Mouse (Mus musculus): ENCODE data around the gene Nfatc2. TPM values are rescaled to one million over a fixed set of nuclear protein-coding genes. Genes with fewer than 3 reads are reported as not detected.
A peak's percentile ranks its signal among the peaks of the same experiment; 100 is the strongest.

The Nfatc2 gene
- polyA plus RNA-seq, 1 experiment = 15.3 TPM

GRCm38 (mm10) chr2:168526547-168527429 is 74.7 kb downstream of the Nfatc2 start:
- TF ChIP-seq POLR2A (IDR thresholded peaks at IDR 0.05; ENCODE audit: low read depth, low read length) (no peak), CTCF (IDR thresholded peaks at IDR 0.05; ENCODE audit: extremely low read depth, insufficient read depth, insufficient read length, insufficient replicate concordance) (no peak)
- no peaks in the 10 kb centered on the region; the same call in 1 of the 2 replicates for H3K4me1 ChIP-seq (ENCODE audit: control insufficient read depth, insufficient read depth, insufficient read length)
- WGBS = 88% methylated on average over 18 of the region's 18 CpGs
- peaks cover 5% of the 10 kb centered on the region; the same call in 1 of the 2 replicates for H3K36me3 ChIP-seq (ENCODE audit: control insufficient read depth, insufficient read depth, low read length)
- H3K27ac ChIP-seq (ENCODE audit: insufficient read depth, low read length) = no peak overlapping the region
- H3K27me3 ChIP-seq (ENCODE audit: control insufficient read depth, insufficient read depth, low read length) = no peaks in the 10 kb centered on the region
- no peak for DNase-seq (ENCODE audit: low read depth in 1 of 2, low spot score in 2 of 2)
- H3K4me3 ChIP-seq (ENCODE audit: extremely low read depth, insufficient read depth, insufficient read length) = no peak overlapping the region

DNA sequence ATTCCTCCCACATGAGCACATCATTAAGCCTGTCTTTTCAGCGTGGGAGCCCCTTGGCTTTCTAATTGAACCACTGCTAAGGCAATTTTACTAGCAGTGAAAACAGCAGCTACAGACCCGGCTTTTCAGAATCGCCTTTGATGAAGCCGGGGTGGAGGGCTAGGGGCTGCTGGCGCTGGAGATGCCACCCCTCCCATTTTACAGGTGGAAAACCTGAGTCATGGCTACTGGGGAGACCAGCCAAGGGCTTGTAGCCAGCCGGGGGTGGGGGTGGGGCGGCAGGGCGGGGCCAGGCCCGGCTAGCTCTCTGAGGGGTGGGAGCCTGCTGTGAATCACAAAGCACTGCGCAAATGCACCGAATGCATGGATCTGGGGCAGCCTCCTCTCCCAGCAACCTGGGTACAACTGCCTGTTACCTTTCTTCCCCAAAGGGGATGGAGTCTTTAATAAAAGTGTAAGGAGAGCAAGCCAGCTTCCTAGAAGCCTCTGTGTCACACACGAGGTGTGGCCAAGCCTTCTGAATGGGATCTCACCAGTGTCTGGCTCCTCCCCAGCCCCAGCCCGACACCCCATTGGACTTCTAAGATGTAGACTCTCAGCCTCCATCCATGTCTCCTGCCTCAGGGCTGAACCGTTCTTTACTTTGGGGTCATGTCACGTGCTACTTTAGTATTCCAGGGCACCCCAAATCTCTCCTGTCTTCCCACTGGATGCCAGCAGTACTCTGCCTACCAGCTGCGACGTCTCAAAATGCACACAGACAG is 75.9 kb downstream of the Nfatc2 start:
- no peak for TF ChIP-seq CTCF (IDR thresholded peaks at IDR 0.05; ENCODE audit: extremely low read depth, insufficient read depth, insufficient read length, insufficient replicate concordance)
- TF ChIP-seq POLR2A (IDR thresholded peaks at IDR 0.05; ENCODE audit: low read depth, low read length) = no peak
- H3K4me3 ChIP-seq (ENCODE audit: extremely low read depth, insufficient read depth, insufficient read length) = no peak overlapping the region

GRCm38 (mm10) chr2:168524905-168525381 is 76.5 kb downstream of the Nfatc2 start:
- no peak overlapping the region for H3K27ac ChIP-seq (ENCODE audit: insufficient read depth, low read length)
- DNase-seq (ENCODE audit: low read depth in 1 of 2, low spot score in 2 of 2) = peak in 1 of 2 experiments; percentile 20
- WGBS = 15% methylated on average over 13 of the region's 13 CpGs
- no peaks in the 10 kb centered on the region for H3K4me1 ChIP-seq (ENCODE audit: control insufficient read depth, insufficient read depth, insufficient read length)
- H3K36me3 ChIP-seq (ENCODE audit: control insufficient read depth, insufficient read depth, low read length) = peaks cover 5% of the 10 kb centered on the region; the same call in 1 of the 2 replicates
- TF ChIP-seq POLR2A (IDR thresholded peaks at IDR 0.05; ENCODE audit: low read depth, low read length) (no peak), CTCF (IDR thresholded peaks at IDR 0.05; ENCODE audit: extremely low read depth, insufficient read depth, insufficient read length, insufficient replicate concordance) (no peak)
- H3K27me3 ChIP-seq (ENCODE audit: control insufficient read depth, insufficient read depth, low read length) = no peaks in the 10 kb centered on the region
- no peak overlapping the region for H3K4me3 ChIP-seq (ENCODE audit: extremely low read depth, insufficient read depth, insufficient read length)

More for the DNA sequence above, 75.9 kb downstream of the Nfatc2 start:
- no peaks in the 10 kb centered on the region for H3K27me3 ChIP-seq (ENCODE audit: control insufficient read depth, insufficient read depth, low read length)
- no peak for DNase-seq (ENCODE audit: low read depth in 1 of 2, low spot score in 2 of 2)
- WGBS = 54% methylated on average over 17 of the region's 17 CpGs
- H3K4me1 ChIP-seq (ENCODE audit: control insufficient read depth, insufficient read depth, insufficient read length) = no peaks in the 10 kb centered on the region
- H3K27ac ChIP-seq (ENCODE audit: insufficient read depth, low read length) = no peak overlapping the region
- peaks cover 5% of the 10 kb centered on the region; the same call in 1 of the 2 replicates for H3K36me3 ChIP-seq (ENCODE audit: control insufficient read depth, insufficient read depth, low read length)

GRCm38 (mm10) chr2:168522247-168522646 is 79.2 kb downstream of the Nfatc2 start:
- Histone ChIP-seq H3K36me3 (ENCODE audit: control insufficient read depth, insufficient read depth, low read length) (peaks cover 7% of the 10 kb centered on the region), H3K27ac (ENCODE audit: insufficient read depth, low read length) (no peak overlapping the region), H3K4me3 (ENCODE audit: extremely low read depth, insufficient read depth, insufficient read length) (no peak overlapping the region), H3K27me3 (ENCODE audit: control insufficient read depth, insufficient read depth, low read length) (no peaks in the 10 kb centered on the region), H3K4me1 (ENCODE audit: control insufficient read depth, insufficient read depth, insufficient read length) (no peaks in the 10 kb centered on the region)
- WGBS = 68% methylated on average over 3 of the region's 3 CpGs
- DNase-seq (ENCODE audit: low read depth in 1 of 2, low spot score in 2 of 2) = no peak
- TF ChIP-seq POLR2A (IDR thresholded peaks at IDR 0.05; ENCODE audit: low read depth, low read length) = no peak
- TF ChIP-seq CTCF (IDR thresholded peaks at IDR 0.05; ENCODE audit: extremely low read depth, insufficient read depth, insufficient read length, insufficient replicate concordance) = no peak

GRCm38 (mm10) chr2:168520771-168521170 is 80.7 kb downstream of the Nfatc2 start:
- Histone ChIP-seq H3K4me3 (ENCODE audit: extremely low read depth, insufficient read depth, insufficient read length) (no peak overlapping the region), H3K27me3 (ENCODE audit: control insufficient read depth, insufficient read depth, low read length) (no peaks in the 10 kb centered on the region), H3K36me3 (ENCODE audit: control insufficient read depth, insufficient read depth, low read length) (peaks cover 5% of the 10 kb centered on the region), H3K27ac (ENCODE audit: insufficient read depth, low read length) (no peak overlapping the region), H3K4me1 (ENCODE audit: control insufficient read depth, insufficient read depth, insufficient read length) (no peaks in the 10 kb centered on the region)
- DNase-seq (ENCODE audit: low read depth in 1 of 2, low spot score in 2 of 2) = no peak
- 78% methylated on average over 7 of the region's 7 CpGs for WGBS
- TF ChIP-seq POLR2A (IDR thresholded peaks at IDR 0.05; ENCODE audit: low read depth, low read length) (no peak), CTCF (IDR thresholded peaks at IDR 0.05; ENCODE audit: extremely low read depth, insufficient read depth, insufficient read length, insufficient replicate concordance) (no peak)

DNA sequence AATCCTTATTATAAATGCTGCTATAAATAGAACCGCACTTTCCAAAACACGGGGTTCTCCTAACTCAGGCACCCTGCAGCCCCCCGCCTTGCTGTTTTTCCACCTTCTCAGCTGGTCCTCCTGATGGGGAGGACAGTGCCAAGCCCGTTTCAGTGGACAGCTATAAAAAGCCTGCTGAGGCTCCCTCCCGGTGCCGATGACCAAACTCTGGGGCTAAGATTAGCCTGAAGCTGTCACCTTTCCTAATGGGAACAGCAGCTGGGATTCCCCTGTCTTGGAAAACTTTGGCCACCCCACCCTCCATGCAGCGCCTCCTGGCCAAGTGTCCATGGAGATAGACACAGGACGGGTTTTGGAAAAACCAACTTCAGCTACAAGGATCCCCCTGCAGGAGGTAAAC is 81.9 kb downstream of the Nfatc2 start:
- peaks cover 5% of the 10 kb centered on the region for H3K36me3 ChIP-seq (ENCODE audit: control insufficient read depth, insufficient read depth, low read length)
- H3K4me3 ChIP-seq (ENCODE audit: extremely low read depth, insufficient read depth, insufficient read length) = no peak overlapping the region
- no peak for DNase-seq (ENCODE audit: low read depth in 1 of 2, low spot score in 2 of 2)
- TF ChIP-seq POLR2A (IDR thresholded peaks at IDR 0.05; ENCODE audit: low read depth, low read length) = no peak
- TF ChIP-seq CTCF (IDR thresholded peaks at IDR 0.05; ENCODE audit: extremely low read depth, insufficient read depth, insufficient read length, insufficient replicate concordance) = no peak
- 91% methylated on average over 8 of the region's 8 CpGs for WGBS
- no peaks in the 10 kb centered on the region for H3K4me1 ChIP-seq (ENCODE audit: control insufficient read depth, insufficient read depth, insufficient read length)
- H3K27me3 ChIP-seq (ENCODE audit: control insufficient read depth, insufficient read depth, low read length) = no peaks in the 10 kb centered on the region
- H3K27ac ChIP-seq (ENCODE audit: insufficient read depth, low read length) = no peak overlapping the region

Data from spleen, adult 2 months (tissue).